Mouse (Mus musculus): ENCODE results near the gene Prima1. TPM values are rescaled to one million over a fixed set of nuclear protein-coding genes. Genes with fewer than 3 reads are reported as not detected.

Gene Prima1
- polyA plus RNA-seq, 2 experiments: 0.48 to 1.6 TPM

DNA sequence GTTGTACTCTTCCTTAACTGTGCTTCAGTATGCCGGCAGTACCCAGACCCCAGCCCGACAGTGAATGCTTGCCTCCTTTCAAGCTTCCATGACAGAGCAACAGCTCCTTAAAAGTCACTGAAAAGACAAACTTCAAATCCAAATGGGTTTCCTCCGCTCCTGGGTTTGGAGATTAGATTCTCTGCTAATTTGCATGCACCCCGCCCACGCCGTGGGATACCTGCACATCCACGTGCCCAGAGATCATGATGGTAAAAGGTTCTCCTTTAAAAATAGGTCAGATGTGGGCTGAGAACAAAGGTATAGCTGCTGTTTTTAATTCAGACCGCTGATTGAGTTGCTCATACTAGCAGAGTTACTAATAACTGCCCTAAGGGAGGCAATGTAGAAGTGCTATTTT lies 82.9 kb downstream of the Prima1 start:
- Histone ChIP-seq H3K27ac (replicated peaks; ENCODE audit: low read depth, low read length) (no peak overlapping the region), H3K9me3 (ENCODE audit: control insufficient read depth, low read length) (no peaks in the 10 kb centered on the region), H3K4me1 (ENCODE audit: control insufficient read depth, insufficient read depth, low read length) (no peaks in the 10 kb centered on the region), H3K27me3 (ENCODE audit: control insufficient read depth, insufficient read depth, low read length) (no peaks in the 10 kb centered on the region), H3K4me3 (replicated peaks; ENCODE audit: low read length) (no peak overlapping the region), H3K4me2 (replicated peaks; ENCODE audit: low read depth, low read length, severe bottlenecking) (no peak overlapping the region), H3K36me3 (ENCODE audit: control insufficient read depth, insufficient read depth, low read length) (no peaks in the 10 kb centered on the region), H3K9ac (ENCODE audit: low read depth, low read length, severe bottlenecking) (no peak overlapping the region)
- DNase-seq (ENCODE audit: low spot score) (no peak), ATAC-seq (ENCODE audit: low FRiP score, low read depth) (no peak)
- TF ChIP-seq POLR2A (IDR thresholded peaks at IDR 0.05; ENCODE audit: borderline replicate concordance, extremely low read depth, insufficient read depth, insufficient read length): no peak
- WGBS: 61% methylated on average over 8 of the region's 8 CpGs

DNA sequence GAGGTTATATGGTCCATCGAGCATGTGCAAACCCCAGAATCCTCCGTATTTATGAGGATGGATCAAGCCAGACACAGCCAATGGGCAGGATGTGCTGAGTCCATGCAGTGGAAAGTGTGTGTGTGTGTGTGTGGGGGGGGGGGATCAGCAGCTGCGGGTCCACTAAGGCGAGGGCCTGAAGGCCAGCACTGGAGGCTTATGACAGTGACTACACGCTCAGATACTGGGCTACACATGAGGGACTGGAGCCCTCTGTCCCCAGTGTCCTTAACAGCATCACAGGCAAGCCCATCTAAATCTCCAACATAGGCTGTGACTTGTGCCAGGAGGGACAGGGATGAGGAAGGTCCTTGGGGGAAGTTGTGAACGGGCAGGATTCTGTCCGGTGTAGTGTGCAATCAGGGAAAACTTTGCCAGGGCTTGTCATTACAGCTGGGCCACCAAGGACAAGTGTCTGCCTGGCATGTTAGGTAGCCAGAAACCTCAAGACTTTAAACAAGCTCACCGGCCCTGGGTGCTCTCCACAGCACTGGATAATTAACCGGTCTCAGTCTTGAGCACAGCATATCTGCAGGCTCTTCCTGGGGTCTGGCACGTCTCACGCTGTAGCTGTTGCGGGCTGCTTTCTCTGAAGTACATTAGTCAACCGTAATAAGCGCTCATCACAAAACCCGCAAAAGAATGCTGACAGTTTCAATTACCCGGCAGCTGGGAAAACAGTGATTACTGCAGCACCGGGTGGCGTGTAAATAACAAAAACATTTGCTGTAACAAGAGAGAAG lies 84.6 kb downstream of the Prima1 start:
- TF ChIP-seq POLR2A (IDR thresholded peaks at IDR 0.05; ENCODE audit: borderline replicate concordance, extremely low read depth, insufficient read depth, insufficient read length): no peak
- H3K27me3 ChIP-seq (ENCODE audit: control insufficient read depth, insufficient read depth, low read length): no peaks in the 10 kb centered on the region
- DNase-seq (ENCODE audit: low spot score): no peak
- ATAC-seq (ENCODE audit: low FRiP score, low read depth): no peak
- WGBS: 54% methylated on average over 18 of the region's 18 CpGs
- H3K4me2 ChIP-seq (replicated peaks; ENCODE audit: low read depth, low read length, severe bottlenecking): no peak overlapping the region
- no peak overlapping the region for H3K27ac ChIP-seq (replicated peaks; ENCODE audit: low read depth, low read length)
- H3K9ac ChIP-seq (ENCODE audit: low read depth, low read length, severe bottlenecking): no peak overlapping the region
- H3K4me3 ChIP-seq (replicated peaks; ENCODE audit: low read length): no peak overlapping the region
- H3K9me3 ChIP-seq (ENCODE audit: control insufficient read depth, low read length): no peaks in the 10 kb centered on the region
- H3K4me1 ChIP-seq (ENCODE audit: control insufficient read depth, insufficient read depth, low read length): no peaks in the 10 kb centered on the region
- H3K36me3 ChIP-seq (ENCODE audit: control insufficient read depth, insufficient read depth, low read length): no peaks in the 10 kb centered on the region

DNA sequence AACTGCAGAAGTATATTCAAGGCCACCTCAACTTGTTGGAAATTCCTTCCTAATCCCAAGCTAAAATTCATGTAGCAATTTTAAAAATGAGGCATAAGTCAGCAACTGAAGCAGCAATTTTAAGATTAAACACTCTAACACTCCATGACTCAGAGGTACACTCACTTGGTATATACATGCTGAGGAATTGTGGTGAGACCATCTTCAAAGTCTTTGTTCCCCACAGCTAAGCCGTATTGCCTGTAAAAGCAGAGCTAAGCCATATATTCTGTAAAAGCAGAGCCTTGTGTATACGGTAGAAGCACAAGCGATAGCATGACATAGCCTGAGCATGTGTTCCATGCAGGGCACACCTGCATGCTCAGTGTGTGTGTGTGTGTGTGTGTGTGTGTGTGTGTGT lies 86.5 kb downstream of the Prima1 start:
- H3K27me3 ChIP-seq (ENCODE audit: control insufficient read depth, insufficient read depth, low read length): no peaks in the 10 kb centered on the region
- no peak overlapping the region for H3K9ac ChIP-seq (ENCODE audit: low read depth, low read length, severe bottlenecking)
- H3K27ac ChIP-seq (replicated peaks; ENCODE audit: low read depth, low read length): no peak overlapping the region
- WGBS: 64% methylated on average over 3 of the region's 3 CpGs
- ATAC-seq (ENCODE audit: low FRiP score, low read depth): no peak
- H3K4me3 ChIP-seq (replicated peaks; ENCODE audit: low read length): no peak overlapping the region
- H3K36me3 ChIP-seq (ENCODE audit: control insufficient read depth, insufficient read depth, low read length): no peaks in the 10 kb centered on the region
- DNase-seq (ENCODE audit: low spot score): no peak
- H3K4me2 ChIP-seq (replicated peaks; ENCODE audit: low read depth, low read length, severe bottlenecking): no peak overlapping the region
- TF ChIP-seq POLR2A (IDR thresholded peaks at IDR 0.05; ENCODE audit: borderline replicate concordance, extremely low read depth, insufficient read depth, insufficient read length): no peak
- no peaks in the 10 kb centered on the region for H3K9me3 ChIP-seq (ENCODE audit: control insufficient read depth, low read length)
- no peaks in the 10 kb centered on the region for H3K4me1 ChIP-seq (ENCODE audit: control insufficient read depth, insufficient read depth, low read length)

DNA sequence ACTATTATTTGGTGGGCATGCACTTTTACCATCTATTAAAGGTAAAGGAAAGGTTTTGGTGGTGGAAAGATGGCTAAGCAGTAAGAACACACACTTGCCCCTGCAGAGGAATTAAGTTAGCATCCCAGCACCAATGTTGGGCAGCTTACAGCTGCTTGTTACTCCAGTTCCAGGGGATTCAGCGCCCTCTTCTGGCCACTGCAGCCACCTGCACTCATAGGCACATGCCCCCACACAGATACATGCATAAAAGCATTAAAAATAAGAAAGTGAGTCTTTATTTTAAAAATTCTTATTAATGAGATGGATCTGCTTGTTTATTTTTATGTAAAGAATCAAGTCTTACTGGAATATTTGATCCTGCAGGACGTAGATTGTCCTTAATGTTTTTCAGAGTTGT lies 87.0 kb downstream of the Prima1 start:
- TF ChIP-seq POLR2A (IDR thresholded peaks at IDR 0.05; ENCODE audit: borderline replicate concordance, extremely low read depth, insufficient read depth, insufficient read length): no peak
- H3K4me3 ChIP-seq (replicated peaks; ENCODE audit: low read length): no peak overlapping the region

DNA sequence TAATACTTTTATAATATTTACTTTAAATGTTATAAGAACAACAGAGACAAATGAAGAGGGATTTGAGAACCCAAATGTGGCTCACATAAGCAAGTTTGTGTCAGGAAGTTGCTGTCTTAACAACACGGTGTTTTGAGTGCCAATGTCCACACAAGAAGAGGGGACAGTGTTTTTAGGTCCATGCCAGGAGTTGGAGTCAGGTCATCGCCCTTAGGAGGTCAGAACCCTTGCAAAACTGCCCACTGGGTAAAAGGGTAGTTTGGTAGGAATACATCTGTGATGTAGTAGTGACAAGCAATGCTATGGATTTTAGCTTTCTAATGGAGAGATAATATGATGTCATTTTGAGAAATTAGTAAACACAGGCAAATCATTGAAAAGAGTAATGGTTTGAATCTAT lies 91.7 kb downstream of the Prima1 start:
- Histone ChIP-seq H3K4me2 (replicated peaks; ENCODE audit: low read depth, low read length, severe bottlenecking) (no peak overlapping the region), H3K4me1 (ENCODE audit: control insufficient read depth, insufficient read depth, low read length) (no peaks in the 10 kb centered on the region), H3K9ac (ENCODE audit: low read depth, low read length, severe bottlenecking) (no peak overlapping the region), H3K27me3 (ENCODE audit: control insufficient read depth, insufficient read depth, low read length) (no peaks in the 10 kb centered on the region), H3K4me3 (replicated peaks; ENCODE audit: low read length) (no peak overlapping the region), H3K27ac (replicated peaks; ENCODE audit: low read depth, low read length) (no peak overlapping the region), H3K9me3 (ENCODE audit: control insufficient read depth, low read length) (no peaks in the 10 kb centered on the region; the same call in 1 of the 2 replicates), H3K36me3 (ENCODE audit: control insufficient read depth, insufficient read depth, low read length) (no peaks in the 10 kb centered on the region)
- DNase-seq (ENCODE audit: low spot score) (no peak), ATAC-seq (ENCODE audit: low FRiP score, low read depth) (no peak)
- no peak for TF ChIP-seq POLR2A (IDR thresholded peaks at IDR 0.05; ENCODE audit: borderline replicate concordance, extremely low read depth, insufficient read depth, insufficient read length)
- 68% methylated on average over 2 of the region's 2 CpGs for WGBS

More for the DNA sequence above, 87.0 kb downstream of the Prima1 start:
- DNase-seq (ENCODE audit: low spot score) (no peak), ATAC-seq (ENCODE audit: low FRiP score, low read depth) (no peak)
- H3K9me3 ChIP-seq (ENCODE audit: control insufficient read depth, low read length): no peaks in the 10 kb centered on the region
- no peaks in the 10 kb centered on the region for H3K4me1 ChIP-seq (ENCODE audit: control insufficient read depth, insufficient read depth, low read length)
- no peak overlapping the region for H3K4me2 ChIP-seq (replicated peaks; ENCODE audit: low read depth, low read length, severe bottlenecking)
- WGBS: 77% methylated on average over 2 of the region's 2 CpGs
- H3K27me3 ChIP-seq (ENCODE audit: control insufficient read depth, insufficient read depth, low read length): no peaks in the 10 kb centered on the region
- H3K36me3 ChIP-seq (ENCODE audit: control insufficient read depth, insufficient read depth, low read length): no peaks in the 10 kb centered on the region
- H3K9ac ChIP-seq (ENCODE audit: low read depth, low read length, severe bottlenecking): no peak overlapping the region
- H3K27ac ChIP-seq (replicated peaks; ENCODE audit: low read depth, low read length): no peak overlapping the region

Other genes starting within 250 kb of the Prima1 start
- 0.16 and 0.31 TPM in 2 replicates for gene Fam181a, start 68.8 kb upstream of the Prima1 start, polyA plus RNA-seq (2012; rRNA removed)
- gene Fam181a, start 68.8 kb upstream of the Prima1 start, polyA plus RNA-seq (2014; fragmentation: Nextera tagmentation; extraction: Ambion mirVana): 0.14 TPM in 1 of 2 replicates, not detected in the other
- gene Asb2, start 113.9 kb upstream of the Prima1 start, polyA plus RNA-seq (2012; rRNA removed): 13.8 and 18.2 TPM in 2 replicates
- 7.4 and 11.7 TPM in 2 replicates for gene Asb2, start 113.9 kb upstream of the Prima1 start, polyA plus RNA-seq (2014; fragmentation: Nextera tagmentation; extraction: Ambion mirVana)
- gene Otub2, start 146.5 kb upstream of the Prima1 start, polyA plus RNA-seq (2012; rRNA removed): 9.5 and 10.5 TPM in 2 replicates
- gene Otub2, start 146.5 kb upstream of the Prima1 start, polyA plus RNA-seq (2014; fragmentation: Nextera tagmentation; extraction: Ambion mirVana): 13.2 and 14.0 TPM in 2 replicates
- gene 9330161L09Rik, start 165.7 kb upstream of the Prima1 start, polyA plus RNA-seq (2012; rRNA removed): 0.47 and 1.0 TPM in 2 replicates
- 0.32 and 0.68 TPM in 2 replicates for gene 9330161L09Rik, start 165.7 kb upstream of the Prima1 start, polyA plus RNA-seq (2014; fragmentation: Nextera tagmentation; extraction: Ambion mirVana)
- 44.1 and 53.2 TPM in 2 replicates for gene Ddx24, start 183.7 kb upstream of the Prima1 start, polyA plus RNA-seq (2012; rRNA removed)
- gene Ddx24, start 183.7 kb upstream of the Prima1 start, polyA plus RNA-seq (2014; fragmentation: Nextera tagmentation; extraction: Ambion mirVana): 81.5 and 91.3 TPM in 2 replicates
- 87.1 and 100 TPM in 2 replicates for gene Ifi27, start 192.1 kb upstream of the Prima1 start, polyA plus RNA-seq (2012; rRNA removed)
- gene Ifi27, start 192.1 kb upstream of the Prima1 start, polyA plus RNA-seq (2014; fragmentation: Nextera tagmentation; extraction: Ambion mirVana): 49.5 and 50.5 TPM in 2 replicates
- 10.2 and 14.8 TPM in 2 replicates for gene Ifi27l2a, start 201.5 kb upstream of the Prima1 start, polyA plus RNA-seq (2012; rRNA removed)
- 12.3 and 14.0 TPM in 2 replicates for gene Ifi27l2a, start 201.5 kb upstream of the Prima1 start, polyA plus RNA-seq (2014; fragmentation: Nextera tagmentation; extraction: Ambion mirVana)
- not detected in 2 replicates for gene Ifi27l2b, start 215.1 kb upstream of the Prima1 start, polyA plus RNA-seq (2012; rRNA removed)
- not detected in 2 replicates for gene Ifi27l2b, start 215.1 kb upstream of the Prima1 start, polyA plus RNA-seq (2014; fragmentation: Nextera tagmentation; extraction: Ambion mirVana)